8 mouse cellular contexts compared by ENCODE assay signal in the genomic region with DNA sequence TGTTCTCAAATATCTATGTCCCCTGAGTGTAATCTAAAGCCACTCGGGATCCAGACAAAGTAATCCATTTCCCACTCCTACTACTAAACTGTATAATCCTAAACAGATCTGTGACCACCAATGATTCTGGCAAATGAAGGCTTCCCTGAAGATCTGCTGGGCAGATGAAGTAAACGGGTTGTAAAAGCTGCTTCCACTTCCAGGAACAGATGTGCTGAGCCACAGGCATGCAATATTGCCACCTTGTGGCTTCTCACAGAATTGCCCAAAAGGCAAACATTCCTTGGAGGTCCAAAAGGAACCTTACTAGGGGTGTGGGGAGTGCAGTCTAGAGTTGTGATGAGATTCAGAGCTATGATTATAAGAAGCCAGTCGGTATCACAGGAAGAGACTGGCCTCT. TPM values are rescaled to one million over a fixed set of nuclear protein-coding genes. Genes with fewer than 3 reads are reported as not detected.
DNase-seq lines count a peak whose midpoint lies in the region; ATAC-seq lines count a peak whose summit lies in the region.

No protein-coding gene starts in this region.

- no peaks in the 10 kb centered on the region; the same call in 1 of the 2 replicates for H3K4me1 ChIP-seq in hindbrain, embryonic 11.5 days (replicated peaks; ENCODE audit: control insufficient read depth, insufficient read depth, low read length)
- no peaks in the 10 kb centered on the region for H3K4me1 ChIP-seq in hindbrain, embryonic 12.5 days
- no peaks in the 10 kb centered on the region for H3K4me1 ChIP-seq in embryonic facial prominence, embryonic 11.5 days (ENCODE audit: control insufficient read depth, insufficient read depth, low read length)
- H3K4me1 ChIP-seq in midbrain, embryonic 14.5 days (ENCODE audit: control insufficient read depth, insufficient read depth, low read length): 0 out of 2 replicates have a peak, but pooled peaks cover 4% of the 10 kb centered on the region

- H3K36me3 ChIP-seq in hindbrain, embryonic 11.5 days (ENCODE audit: control insufficient read depth, insufficient read depth, low read length): no peaks in the 10 kb centered on the region
- H3K36me3 ChIP-seq in hindbrain, embryonic 12.5 days: no peaks in the 10 kb centered on the region
- no peaks in the 10 kb centered on the region for H3K36me3 ChIP-seq in embryonic facial prominence, embryonic 11.5 days (replicated peaks; ENCODE audit: control insufficient read depth, insufficient read depth, low read depth, low read length)
- H3K36me3 ChIP-seq in midbrain, embryonic 14.5 days (ENCODE audit: control insufficient read depth, insufficient read depth, low read length): no peaks in the 10 kb centered on the region

- H3K9me3 ChIP-seq in hindbrain, embryonic 11.5 days (ENCODE audit: control insufficient read depth, low read length): no peaks in the 10 kb centered on the region
- H3K9me3 ChIP-seq in hindbrain, embryonic 12.5 days (replicated peaks): no peaks in the 10 kb centered on the region
- H3K9me3 ChIP-seq in embryonic facial prominence, embryonic 11.5 days (replicated peaks; ENCODE audit: control insufficient read depth, low read length): no peaks in the 10 kb centered on the region
- H3K9me3 ChIP-seq in midbrain, embryonic 14.5 days (ENCODE audit: control insufficient read depth, low read length): no peaks in the 10 kb centered on the region

- ATAC-seq in hindbrain, embryonic 11.5 days (ENCODE audit: low FRiP score): no peak; the same call in 1 of the 2 replicates
- no peak for ATAC-seq in hindbrain, embryonic 12.5 days (ENCODE audit: low FRiP score)
- no peak for ATAC-seq in embryonic facial prominence, embryonic 11.5 days (replicated peaks; ENCODE audit: insufficient number of reproducible peaks, low FRiP score, low TSS enrichment, low read depth)
- ATAC-seq in midbrain, embryonic 14.5 days (ENCODE audit: low FRiP score, low TSS enrichment): no peak

- H3K27ac ChIP-seq in hindbrain, embryonic 11.5 days (ENCODE audit: low read depth, low read length): no peak overlapping the region
- H3K27ac ChIP-seq in hindbrain, embryonic 12.5 days: no peak overlapping the region
- no peak overlapping the region for H3K27ac ChIP-seq in embryonic facial prominence, embryonic 11.5 days (replicated peaks; ENCODE audit: low read depth, low read length)
- no peak overlapping the region for H3K27ac ChIP-seq in midbrain, embryonic 14.5 days (replicated peaks; ENCODE audit: low read depth, low read length)

- intact Hi-C loops in heart, postnatal 36 days (cut with DNase I): loop anchor here (1.0 to 2.0 kb wide), 2 partner anchors 88 to 176 kb away; no protein-coding TSS in a partner anchor

- WGBS in hindbrain, embryonic 11.5 days: 18% methylated on average over 3 of the region's 3 CpGs
- WGBS in hindbrain, embryonic 12.5 days: 19% methylated on average over 3 of the region's 3 CpGs
- WGBS in embryonic facial prominence, embryonic 11.5 days: 12% methylated on average over 3 of the region's 3 CpGs
- 24% methylated on average over 3 of the region's 3 CpGs for WGBS in midbrain, embryonic 14.5 days

- no peaks in the 10 kb centered on the region for H3K27me3 ChIP-seq in hindbrain, embryonic 11.5 days (ENCODE audit: control insufficient read depth, insufficient read depth, low read length)
- H3K27me3 ChIP-seq in hindbrain, embryonic 12.5 days: no peaks in the 10 kb centered on the region
- H3K27me3 ChIP-seq in embryonic facial prominence, embryonic 11.5 days (ENCODE audit: control insufficient read depth, insufficient read depth, low read length): no peaks in the 10 kb centered on the region; the same call in 1 of the 2 replicates
- H3K27me3 ChIP-seq in midbrain, embryonic 14.5 days (ENCODE audit: control insufficient read depth, insufficient read depth, low read length): no peaks in the 10 kb centered on the region

- H3K9ac ChIP-seq in hindbrain, embryonic 11.5 days (ENCODE audit: low read depth, low read length): no peak overlapping the region
- H3K9ac ChIP-seq in hindbrain, embryonic 12.5 days: no peak overlapping the region
- no peak overlapping the region for H3K9ac ChIP-seq in embryonic facial prominence, embryonic 11.5 days (replicated peaks; ENCODE audit: low read length)
- H3K9ac ChIP-seq in midbrain, embryonic 14.5 days (replicated peaks; ENCODE audit: low read length): no peak overlapping the region

- H3K4me3 ChIP-seq in hindbrain, embryonic 11.5 days (ENCODE audit: low read depth, low read length): no peak overlapping the region
- H3K4me3 ChIP-seq in hindbrain, embryonic 12.5 days: no peak overlapping the region
- no peak overlapping the region for H3K4me3 ChIP-seq in embryonic facial prominence, embryonic 11.5 days (ENCODE audit: low read depth, low read length)
- no peak overlapping the region for H3K4me3 ChIP-seq in midbrain, embryonic 14.5 days (replicated peaks; ENCODE audit: low read depth, low read length)

- no peak overlapping the region for H3K4me2 ChIP-seq in hindbrain, embryonic 11.5 days (replicated peaks; ENCODE audit: low read depth, low read length)
- H3K4me2 ChIP-seq in hindbrain, embryonic 12.5 days (replicated peaks): no peak overlapping the region
- H3K4me2 ChIP-seq in embryonic facial prominence, embryonic 11.5 days (ENCODE audit: low read depth, low read length): no peak overlapping the region
- no peak overlapping the region for H3K4me2 ChIP-seq in midbrain, embryonic 14.5 days (ENCODE audit: low read length)

- peak; percentile 86 for DNase-seq in hindbrain, embryonic 11.5 days (ENCODE audit: low spot score)
- DNase-seq in adrenal gland, postnatal 4 days (ENCODE audit: low spot score in 2 of 2): peak; percentile 27 to 44
- peak; percentile 92 for DNase-seq in embryonic facial prominence, embryonic 11.5 days (ENCODE audit: low spot score)
- peak; percentile 73 to 76 for DNase-seq in heart, postnatal 36 days
- DNase-seq in layer of hippocampus, postnatal 36 days: peak; percentile 56 to 63
- peak; percentile 92 for DNase-seq in midbrain, embryonic 14.5 days
- DNase-seq in spleen, adult 12 weeks (ENCODE audit: low spot score): peak; percentile 32

RNA-seq across cellular contexts. Expression of gene Etv3, which starts 26.1 kb away (rescaled TPM):
- 7.9 and 8.4 TPM in 2 replicates for polyA plus RNA-seq in hindbrain, embryonic 11.5 days (2014; fragmentation: Nextera tagmentation; extraction: Ambion mirVana)
- 14.1 and 15.4 TPM in 2 replicates for polyA plus RNA-seq in hindbrain, embryonic 12.5 days (2016; fragmentation: Nextera tagmentation; extraction: Ambion mirVana)
- 10 to 100 TPM; 26.2 TPM for total RNA-seq in adrenal gland, postnatal 4 days (2021)
- polyA plus RNA-seq in embryonic facial prominence, embryonic 11.5 days (2014; fragmentation: Nextera tagmentation; extraction: Ambion mirVana): 8.5 and 9.8 TPM in 2 replicates
- 10 to 100 TPM; 19.2 to 20.0 TPM for total RNA-seq in heart, postnatal 36 days (2021)
- total RNA-seq in layer of hippocampus, postnatal 36 days (2021): 10 to 100 TPM; 23.2 TPM
- 7.0 and 8.3 TPM in 2 replicates for polyA plus RNA-seq in midbrain, embryonic 14.5 days (2014; fragmentation: Nextera tagmentation; extraction: Ambion mirVana)

Comparison
In these comparisons a context has a peak if more than half of its experiments do, and no peak if none do; other contexts are left out.
1. DNase-seq: peak in every context shown above with its lines; median percentile 92 in embryonic facial prominence, embryonic 11.5 days; 92 in midbrain, embryonic 14.5 days; 86 in hindbrain, embryonic 11.5 days; 74 in heart, postnatal 36 days; 60 in layer of hippocampus, postnatal 36 days; 36 in adrenal gland, postnatal 4 days; 32 in spleen, adult 12 weeks.